6 mouse cellular contexts compared by ENCODE assay signal in genomic region chr6:119813055-119813454, GRCm38 (mm10). TPM values are rescaled to one million over a fixed set of nuclear protein-coding genes. Genes with fewer than 3 reads are reported as not detected.
DNase-seq lines count a peak whose midpoint lies in the region; ATAC-seq and TF ChIP-seq lines count a peak whose summit lies in the region.
"Not testable (repeated sequence)": the region's sequence is repeated elsewhere in the genome, so short reads cannot be mapped to it uniquely, and the experiment has no call there.

No protein-coding gene starts in this region.

- H3K4me1 ChIP-seq in G1E (ENCODE audit: insufficient read depth, low read depth, low read length) = not testable (repeated sequence)

- TF ChIP-seq CTCF in G1E (IDR thresholded peaks at IDR 0.05; ENCODE audit: low read depth, low read length) = not testable (repeated sequence)

- not testable (repeated sequence) for H3K9me3 ChIP-seq in G1E (replicated peaks)

- H3K36me3 ChIP-seq in G1E (replicated peaks) = peaks cover 10% of the 10 kb centered on the region
- not testable (repeated sequence) for H3K36me3 ChIP-seq in splenic B cell, adult 2 months (ENCODE audit: control insufficient read depth, insufficient read depth, low read length, poor library complexity, severe bottlenecking)

- not testable (repeated sequence) for H3K27me3 ChIP-seq in G1E (ENCODE audit: insufficient read depth, low read length); splenic B cell, adult 2 months (ENCODE audit: control insufficient read depth, insufficient read depth, low read length, poor library complexity, severe bottlenecking)

- ATAC-seq in G1E (ENCODE audit: extremely low read depth, insufficient number of reproducible peaks, low FRiP score, poor library complexity, severe bottlenecking) = peak; percentile 49; the same call in 1 of the 2 replicates
- peak; percentile 77 for ATAC-seq in granulocyte monocyte progenitor cell, adult 5-6 weeks (replicated peaks; ENCODE audit: poor library complexity, severe bottlenecking)
- ATAC-seq in megakaryocyte, adult 5-6 weeks (ENCODE audit: poor library complexity, severe bottlenecking) = peak; percentile 63

- not testable (repeated sequence) for H3K4me3 ChIP-seq in G1E (ENCODE audit: low read depth, low read length)

- DNase-seq in 416B (ENCODE audit: low read depth) (peak; percentile 52), MEL-GATA-1-ER (ENCODE audit: extremely low read depth, low read depth) (peak; percentile 26)
- DNase-seq in G1E (ENCODE audit: low spot score) = not testable (repeated sequence)
- peak; percentile 8 for DNase-seq in splenic B cell, adult 2 months (ENCODE audit: low read depth, low spot score)

RNA-seq across cellular contexts. Expression of gene Erc1, which starts 34.9 kb away (rescaled TPM):
- total RNA-seq in G1E (2014; fragmentation: Nextera tagmentation) (21.4 and 24.2 TPM in 2 replicates), G1E (2017) (10.3 and 14.4 TPM in 2 replicates)
- polyA plus RNA-seq in G1E (2012) = 1.9 and 2.9 TPM in 2 replicates
- total RNA-seq in granulocyte monocyte progenitor cell, adult 5-6 weeks (2014; fragmentation: Nextera tagmentation) = 6.6 and 7.5 TPM in 2 replicates
- total RNA-seq in granulocyte monocyte progenitor cell, adult 5-6 weeks (2017) = 4.7 and 7.2 TPM in 2 replicates
- total RNA-seq in megakaryocyte, adult 5-6 weeks (2015) = 1.0 and 1.3 TPM in 2 replicates
- total RNA-seq in megakaryocyte, adult 5-6 weeks (2017) = 2.1 and 5.2 TPM in 2 replicates
